Mouse (Mus musculus): ENCODE data around the gene Gm45713. TPM values are rescaled to one million over a fixed set of nuclear protein-coding genes. Genes with fewer than 3 reads are reported as not detected.
"Not testable (repeated sequence)": the region's sequence is repeated elsewhere in the genome, so short reads cannot be mapped to it uniquely, and the experiment has no call there.

The Gm45713 gene
- polyA plus RNA-seq, 1 experiment, result 0.44 TPM

DNA sequence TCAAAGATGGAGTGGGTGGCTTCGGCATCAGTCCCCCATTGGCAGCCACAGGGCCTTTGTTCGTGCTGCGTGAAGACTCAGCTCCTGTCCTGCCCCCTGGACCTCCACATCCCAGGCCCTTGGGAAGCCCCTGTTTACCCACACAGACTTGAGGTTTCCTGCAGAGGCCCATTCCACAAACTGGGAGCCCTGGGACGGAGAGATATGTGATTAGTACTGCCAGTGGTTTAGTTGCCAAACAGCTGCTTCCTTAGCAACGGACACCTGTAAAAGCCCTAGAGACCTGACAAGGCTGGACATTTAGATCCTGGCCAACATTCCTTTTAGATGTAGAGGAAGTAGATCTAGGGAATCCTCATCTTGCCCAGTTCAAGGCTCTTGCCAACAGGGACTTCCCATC, 5.9 kb upstream of the Gm45713 start:
- no peak for DNase-seq (ENCODE audit: low spot score)

DNA sequence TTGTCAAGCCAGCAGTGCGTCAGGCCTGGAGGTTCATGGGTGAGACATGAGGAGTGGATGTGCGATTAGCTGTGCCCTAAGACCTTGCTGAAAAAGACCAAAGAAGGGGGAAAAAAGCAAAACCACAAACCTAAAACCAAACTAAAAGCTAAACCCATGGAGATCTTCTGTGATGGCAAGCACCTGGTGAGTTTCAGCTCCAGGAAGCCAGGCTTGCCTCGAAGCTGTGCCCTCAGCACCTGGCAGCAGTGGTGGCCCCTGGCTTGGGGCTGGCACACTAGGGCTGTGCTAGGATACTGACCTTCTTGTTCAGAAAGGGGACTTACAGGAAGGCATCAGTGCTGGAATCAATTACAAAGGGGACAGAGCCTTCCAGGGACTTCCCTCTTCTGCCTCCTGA, 5.3 kb upstream of the Gm45713 start:
- DNase-seq (ENCODE audit: low spot score), result no peak

DNA sequence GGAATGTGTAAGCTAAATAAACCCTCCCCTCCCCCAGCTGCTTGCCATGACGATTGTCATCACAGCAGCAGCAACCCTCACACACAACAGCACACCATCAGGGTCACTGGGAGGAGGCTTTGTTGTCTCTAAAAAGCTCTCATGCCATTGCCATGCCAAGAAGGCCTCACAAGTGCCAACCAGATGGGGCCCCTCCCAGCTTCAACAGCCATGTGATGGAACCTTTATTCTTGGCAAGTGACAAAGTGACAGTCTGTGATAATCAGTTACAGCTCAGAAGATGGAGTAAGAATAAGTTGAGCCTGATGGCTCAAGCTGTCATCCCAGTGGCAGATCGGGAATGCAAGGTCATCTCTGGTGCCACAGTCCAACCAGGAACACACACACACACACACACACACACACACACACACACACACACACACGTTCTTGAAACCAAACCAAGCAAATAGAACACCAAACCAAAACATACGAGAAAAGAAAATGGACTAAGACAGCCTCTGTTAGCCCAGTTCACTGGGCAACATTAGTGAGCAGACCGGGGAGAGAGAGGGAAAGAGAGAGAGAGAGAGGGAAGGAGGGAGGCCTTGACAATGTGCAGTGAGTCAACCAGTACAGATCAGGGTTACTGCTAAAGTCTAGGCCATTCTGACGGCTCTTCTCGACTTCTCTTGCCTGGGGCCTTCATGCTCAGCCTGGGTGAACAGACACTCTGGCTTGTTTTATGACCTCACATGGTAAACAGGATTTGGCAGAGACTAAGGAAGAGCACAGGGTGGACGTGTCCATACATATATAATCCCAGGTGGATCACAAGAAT, 4.1 kb upstream of the Gm45713 start:
- no peak for DNase-seq (ENCODE audit: low spot score)

DNA sequence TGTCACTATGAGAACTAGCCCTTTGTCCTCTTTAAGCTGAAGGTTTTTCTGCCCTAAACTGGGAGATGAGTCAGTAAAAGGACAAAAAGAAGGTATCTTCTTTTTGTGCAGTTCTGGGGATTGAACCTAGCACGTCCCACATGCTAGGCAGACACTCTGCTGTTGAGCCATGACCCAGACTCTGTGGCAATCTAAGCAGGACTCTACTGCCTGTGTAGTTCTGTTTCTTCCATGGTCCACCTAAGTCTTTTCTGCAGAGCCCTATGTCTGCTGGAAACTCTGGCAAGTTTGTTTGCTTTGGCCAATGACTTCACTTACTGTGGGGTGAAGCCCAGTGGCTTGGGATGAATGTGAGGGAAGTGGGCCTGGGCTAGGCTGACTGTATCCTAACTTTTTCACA, 2.4 kb upstream of the Gm45713 start:
- DNase-seq (ENCODE audit: low spot score), result no peak

DNA sequence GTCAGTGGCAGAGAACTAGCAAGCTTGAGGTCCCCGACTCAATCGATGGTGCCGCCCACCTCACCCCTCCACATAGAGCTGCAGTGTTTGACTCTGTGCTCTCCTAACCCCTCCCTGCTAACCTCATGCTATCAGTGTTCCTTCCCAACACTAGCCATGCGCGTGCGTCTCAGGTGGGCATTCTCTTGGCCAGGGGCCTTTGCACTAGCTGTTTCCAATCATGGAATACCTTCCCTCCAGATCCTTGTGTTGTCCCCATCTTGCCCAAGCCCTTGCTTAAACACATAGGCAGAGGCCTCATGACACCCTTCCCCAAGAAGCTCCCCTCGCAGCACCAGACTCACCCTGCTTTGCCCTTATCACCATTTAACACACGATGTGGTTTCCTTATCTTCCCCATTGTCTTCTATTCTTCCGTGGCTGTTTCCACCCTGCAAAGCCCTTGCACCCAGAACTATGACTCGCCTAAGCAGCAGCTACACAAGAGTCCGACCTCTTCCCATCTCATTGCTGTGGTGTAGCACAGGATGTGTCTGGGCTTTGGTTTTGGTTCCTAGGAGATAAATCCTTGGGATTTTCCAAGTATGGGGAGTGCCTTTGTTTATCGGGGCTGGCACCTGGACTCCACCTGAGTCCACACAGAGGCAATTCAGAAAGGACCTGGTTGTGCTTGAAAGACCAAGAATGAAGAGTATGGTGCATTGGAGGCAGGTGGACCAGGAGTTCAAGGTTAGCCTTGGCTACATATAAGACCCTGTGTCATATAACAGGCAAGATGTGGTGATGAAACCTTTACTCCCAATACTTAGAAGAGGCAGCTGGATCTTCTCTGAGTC, 1.4 kb upstream of the Gm45713 start:
- no peak for DNase-seq (ENCODE audit: low spot score)

DNA sequence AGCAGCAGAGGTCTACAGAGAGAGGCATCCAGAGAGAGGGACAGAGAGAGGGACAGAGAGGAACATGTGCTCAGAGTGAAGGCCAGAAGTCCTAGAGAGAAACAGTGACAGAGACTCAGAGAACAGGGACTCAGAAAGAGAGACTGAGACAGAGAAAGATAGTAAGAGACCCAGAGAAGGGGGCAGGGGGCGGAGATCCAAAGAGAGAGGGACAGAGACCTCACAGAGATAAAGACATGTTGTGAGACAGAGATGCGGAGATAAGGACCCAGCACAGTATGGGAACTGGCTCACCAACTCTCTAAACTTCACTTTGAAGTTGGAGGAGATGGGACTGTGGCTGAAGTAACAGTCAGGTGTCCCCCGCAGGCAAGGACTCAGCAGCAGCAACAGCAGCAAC, 661 bp downstream of the Gm45713 start:
- no peak for DNase-seq (ENCODE audit: low spot score)

DNA sequence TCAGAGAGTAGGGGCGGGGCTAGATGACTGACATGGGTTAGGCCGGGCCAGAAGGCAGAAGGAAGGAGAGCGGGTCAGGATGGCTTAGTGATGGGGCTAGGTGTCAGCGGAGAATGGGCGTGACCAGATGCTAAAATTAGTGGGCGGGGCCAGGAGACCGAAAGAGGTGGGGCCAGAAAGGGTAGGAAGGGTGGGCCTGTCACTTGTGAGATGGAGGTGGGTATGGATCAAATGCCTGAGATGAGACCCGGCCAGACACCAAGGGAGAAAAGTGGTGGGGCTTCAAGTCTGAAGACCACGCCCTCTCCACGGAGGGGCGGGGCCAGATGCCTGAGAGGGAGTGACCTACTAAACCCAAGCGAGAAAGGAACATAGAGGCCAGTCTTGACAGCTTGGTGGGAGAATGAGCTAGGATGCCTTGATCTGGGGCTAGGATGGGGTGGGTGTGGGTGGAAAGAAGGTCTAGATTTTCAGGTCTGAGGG, 1.4 kb downstream of the Gm45713 start:
- no peak for DNase-seq (ENCODE audit: low spot score)

DNA sequence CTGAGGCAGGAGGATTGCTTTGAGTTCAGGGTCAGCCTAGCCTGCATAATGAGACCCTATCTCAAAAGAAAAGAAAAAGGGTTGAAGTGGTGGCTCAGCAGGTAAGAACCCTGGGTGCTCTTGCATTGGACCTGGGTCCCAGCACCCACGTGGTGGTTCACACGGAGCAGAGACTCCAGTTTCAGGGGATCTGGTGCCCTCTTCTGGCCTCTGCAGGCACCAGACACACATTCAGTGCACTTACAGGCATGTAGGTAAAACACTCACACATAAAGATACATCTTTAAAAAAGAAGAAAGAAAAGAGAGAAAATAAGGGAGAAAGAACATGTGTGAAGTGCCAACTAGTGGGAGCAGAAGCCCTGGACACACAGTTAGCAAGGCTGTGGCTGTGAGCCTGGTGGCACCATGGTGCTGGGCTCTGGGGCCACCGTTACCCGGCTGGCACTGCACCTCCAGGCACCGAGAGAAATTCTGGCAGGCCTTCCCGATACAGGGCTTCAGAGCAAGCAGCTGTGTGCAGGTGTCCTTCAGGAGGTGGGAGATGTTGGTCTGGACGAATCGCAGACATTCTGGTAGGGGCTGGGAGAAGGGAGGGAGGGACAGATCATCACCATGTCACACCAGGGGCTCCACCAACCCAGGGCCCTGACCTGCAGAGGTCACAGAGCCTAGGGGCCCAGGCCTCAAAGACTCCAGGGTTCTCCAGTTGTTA, 2.4 kb downstream of the Gm45713 start:
- no peak for DNase-seq (ENCODE audit: low spot score)

DNA sequence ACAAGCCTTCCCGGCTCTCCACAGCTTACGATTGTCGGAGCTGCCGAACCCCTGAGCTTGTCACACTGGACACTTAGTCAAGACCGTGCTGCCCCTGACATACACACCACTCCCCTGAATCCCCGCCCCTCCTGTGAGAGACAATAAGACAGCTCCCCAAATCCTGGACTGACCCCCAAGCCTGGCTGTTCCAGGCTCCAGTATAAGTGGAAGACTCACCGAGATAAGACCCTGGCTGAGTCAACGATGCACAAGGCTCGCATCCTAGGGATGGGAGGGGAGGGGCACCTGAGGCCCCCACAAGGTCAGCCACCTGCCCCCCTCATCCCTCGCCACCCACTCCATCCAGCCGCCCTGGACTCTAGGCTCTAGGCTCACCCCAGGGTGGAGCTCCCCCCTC, 4.2 kb downstream of the Gm45713 start:
- no peak for DNase-seq (ENCODE audit: low spot score)

DNA sequence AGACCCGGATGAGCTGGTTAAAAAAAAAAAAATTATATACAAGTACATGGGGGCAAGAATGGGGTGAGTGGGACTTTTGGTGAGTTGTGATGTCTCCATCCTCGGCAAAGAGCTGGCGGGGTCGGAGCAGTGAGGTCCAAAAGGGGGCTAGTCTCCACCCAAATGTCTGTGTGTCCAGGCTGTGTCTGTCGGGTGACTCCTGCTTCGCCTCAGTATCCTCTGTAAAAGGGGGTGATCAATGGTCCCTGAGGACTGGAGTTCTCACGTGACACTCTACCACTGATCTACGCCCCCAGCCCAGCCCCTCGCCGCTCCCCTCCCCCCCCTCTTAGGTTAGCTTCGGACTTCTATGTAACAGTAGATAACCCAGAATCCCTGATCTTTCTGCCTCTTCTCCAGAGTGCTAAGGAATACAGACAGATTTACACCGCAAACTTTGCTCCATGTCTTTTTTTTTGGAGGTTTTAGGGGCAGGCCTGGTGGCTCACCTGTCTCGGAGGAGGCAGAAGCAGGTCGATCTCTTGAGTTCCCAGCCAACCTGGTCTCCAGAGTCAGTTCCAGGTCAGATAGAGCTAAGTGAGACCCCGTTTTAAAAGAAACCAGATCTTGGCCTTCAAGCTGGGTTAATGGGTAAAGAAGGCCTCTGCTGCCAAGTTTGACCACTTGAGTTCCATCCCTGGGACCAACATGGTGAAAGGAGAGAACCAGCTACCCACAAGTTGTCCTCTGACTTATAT, 6.1 kb downstream of the Gm45713 start:
- no peak for DNase-seq (ENCODE audit: low spot score)

DNA sequence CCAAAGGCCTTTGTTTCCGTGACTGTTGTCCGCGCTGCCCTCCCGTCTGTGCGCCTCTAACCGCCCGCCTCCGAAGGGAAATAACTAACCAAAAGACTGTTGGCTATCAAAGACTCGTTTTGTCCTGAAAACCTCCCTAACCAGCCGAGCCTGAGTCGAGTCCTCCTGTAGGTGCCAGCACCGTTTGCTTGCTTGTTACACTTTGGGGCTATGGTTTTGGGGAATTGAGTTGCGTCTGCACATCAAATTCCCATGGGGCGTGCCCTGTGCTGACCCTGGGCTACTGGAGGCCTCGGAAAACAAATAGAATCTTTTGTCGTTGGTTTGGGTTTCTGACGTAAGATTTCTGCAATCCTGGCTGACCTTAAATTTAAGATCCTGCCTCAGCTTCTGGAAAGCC, 6.7 kb downstream of the Gm45713 start:
- DNase-seq (ENCODE audit: low spot score), result no peak

DNA sequence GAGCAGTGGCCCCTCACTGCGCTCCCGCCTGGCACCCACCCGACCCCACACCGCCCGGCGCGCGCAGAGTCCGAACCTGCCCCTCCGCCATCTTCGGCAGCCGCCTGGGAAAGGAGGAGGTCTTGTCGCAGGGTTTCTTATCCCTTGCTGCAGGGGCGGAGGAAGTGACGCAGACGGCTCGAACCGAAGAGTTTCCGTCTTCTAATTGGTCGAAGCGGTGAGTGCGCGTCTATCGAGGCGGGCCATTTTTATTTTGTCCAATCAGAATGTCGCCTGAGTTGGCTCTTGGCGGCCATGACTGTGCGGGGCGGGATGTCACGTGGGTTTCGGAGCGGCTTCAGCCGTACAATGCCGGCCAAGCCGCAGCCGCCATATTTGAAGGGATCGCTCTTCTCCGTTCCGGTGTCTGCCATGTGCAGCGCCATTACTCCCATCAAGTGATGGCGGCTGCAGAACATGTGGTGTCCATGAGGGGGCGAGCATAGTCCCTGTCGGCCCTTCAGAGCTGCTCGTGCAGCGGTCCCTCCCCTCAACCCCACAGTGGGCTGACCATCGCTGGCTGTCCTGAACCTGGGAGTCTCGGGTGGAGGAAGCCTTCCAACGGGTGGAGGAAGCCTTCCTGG, 7.3 kb downstream of the Gm45713 start, which contains the start of gene Rpl13a:
Rpl13a (minus strand) TSS at position 138 of the 623 bp plus-strand sequence.
- DNase-seq (ENCODE audit: low spot score), result peak; percentile 94

DNA sequence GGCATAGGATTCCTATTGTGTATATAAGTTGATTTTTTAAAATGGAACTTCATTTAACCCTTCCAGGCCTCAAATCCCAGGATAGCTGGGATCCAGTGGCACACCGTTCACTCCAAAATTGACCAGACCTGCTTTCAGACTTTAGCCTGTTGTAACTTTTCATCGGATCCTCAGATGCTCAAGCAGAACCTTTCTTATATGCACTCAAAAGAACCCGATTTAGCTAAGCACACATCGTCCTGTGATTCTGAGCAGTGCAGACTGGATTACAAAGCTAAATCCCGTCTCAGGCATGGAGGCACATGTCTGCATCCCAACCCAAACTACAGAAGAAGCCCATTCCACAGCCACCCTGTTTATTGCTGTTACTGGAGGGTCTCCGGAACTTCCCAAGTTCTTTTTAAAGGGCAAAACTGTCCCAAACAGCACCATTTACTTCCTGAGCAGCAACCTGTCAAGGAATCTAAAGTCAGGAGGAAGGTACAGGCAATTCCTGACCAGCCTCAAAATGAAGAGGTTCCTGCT, 8.3 kb downstream of the Gm45713 start:
- no peak for DNase-seq (ENCODE audit: low spot score)

DNA sequence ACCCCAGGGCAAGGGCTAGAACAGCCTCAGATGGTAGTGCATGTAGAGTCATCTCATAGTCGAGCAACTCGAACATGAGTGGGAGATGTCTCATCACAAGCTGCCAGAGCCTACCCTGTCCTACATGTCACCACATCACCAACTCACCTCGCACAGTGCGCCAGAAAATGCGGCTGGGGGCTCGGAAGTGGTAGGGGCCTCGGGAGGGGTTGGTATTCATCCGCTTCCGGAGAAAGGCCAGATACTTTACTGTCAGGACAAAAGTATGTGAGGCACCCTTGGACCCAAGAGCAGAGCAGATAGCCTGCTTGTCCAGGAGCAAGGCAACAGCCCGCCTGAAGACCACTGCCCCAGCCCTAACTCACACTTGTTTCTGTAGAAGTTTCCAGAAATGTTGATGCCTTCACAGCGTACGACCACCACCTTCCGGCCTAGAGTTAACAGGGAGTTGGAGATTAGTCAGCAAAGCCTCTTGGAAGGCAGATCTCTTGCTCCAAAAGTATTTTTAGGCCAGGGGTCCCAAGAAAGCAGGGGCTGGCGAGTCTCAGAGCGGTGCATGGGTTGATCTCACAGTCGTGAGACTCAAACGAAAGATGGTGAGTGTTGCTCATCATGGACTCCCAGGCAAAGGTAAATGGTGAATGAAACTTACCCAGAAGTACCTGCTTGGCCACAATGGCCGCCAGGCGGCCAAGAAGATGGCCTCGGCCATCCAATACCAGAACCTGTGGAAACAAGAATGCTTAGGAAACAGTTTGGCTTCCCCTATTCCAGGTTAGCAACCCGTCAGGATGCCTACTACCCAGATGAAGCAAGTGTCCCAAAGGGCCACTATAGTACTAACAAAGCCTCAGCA, 9.0 kb downstream of the Gm45713 start:
- DNase-seq (ENCODE audit: low spot score), result no peak

DNA sequence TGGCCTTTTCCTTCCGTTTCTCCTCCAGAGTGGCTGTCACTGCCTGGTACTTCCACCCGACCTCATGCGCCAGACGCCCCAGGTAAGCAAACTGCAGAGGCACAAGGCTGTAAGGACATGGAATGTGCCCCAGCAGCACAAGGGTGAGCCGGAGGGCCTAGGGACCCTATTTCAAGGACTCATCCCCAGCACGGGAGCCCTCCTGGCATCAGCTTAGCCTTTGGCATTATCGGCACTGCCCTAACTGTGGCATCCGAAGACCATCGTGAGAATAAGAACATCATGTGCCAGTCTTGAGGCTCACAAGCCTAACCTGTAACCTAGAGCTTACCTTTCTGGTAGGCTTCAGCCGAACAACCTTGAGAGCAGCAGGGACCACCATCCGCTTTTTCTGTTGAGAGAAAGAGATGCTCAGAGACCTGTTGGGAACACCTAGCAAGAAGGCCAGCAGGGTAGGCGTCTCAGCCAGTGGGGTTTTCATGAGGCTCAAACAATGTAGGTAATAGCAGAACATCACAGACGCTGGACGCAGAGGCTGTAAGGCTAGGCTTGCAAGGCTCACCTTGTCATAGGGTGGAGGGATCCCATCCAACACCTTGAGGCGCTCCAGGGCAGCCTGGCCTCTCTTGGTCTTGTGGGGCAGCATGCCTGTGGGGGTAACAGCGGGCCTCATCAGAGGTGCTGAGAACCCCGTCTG, 9.7 kb downstream of the Gm45713 start:
- DNase-seq (ENCODE audit: low spot score), result no peak

DNA sequence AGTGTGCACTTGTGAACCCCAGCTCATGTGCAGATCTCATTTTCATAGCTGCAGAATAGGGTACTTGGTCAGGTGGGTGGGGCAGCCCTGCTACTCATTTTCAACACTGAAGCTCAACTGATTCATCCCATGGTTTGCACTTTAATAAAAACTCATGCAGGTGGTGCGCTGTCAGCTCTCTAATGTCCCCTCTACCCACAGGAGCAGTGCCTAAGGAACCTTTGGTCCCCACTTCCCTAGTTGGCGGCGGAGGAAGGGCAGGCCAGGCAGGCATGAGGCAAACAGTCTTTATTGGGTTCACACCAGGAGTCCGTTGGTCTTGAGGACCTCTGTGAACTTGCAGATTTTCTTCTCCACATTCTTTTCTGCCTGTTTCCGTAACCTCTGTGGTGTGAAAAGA, 10.4 kb downstream of the Gm45713 start:
- not testable (repeated sequence) for DNase-seq (ENCODE audit: low spot score)

DNA sequence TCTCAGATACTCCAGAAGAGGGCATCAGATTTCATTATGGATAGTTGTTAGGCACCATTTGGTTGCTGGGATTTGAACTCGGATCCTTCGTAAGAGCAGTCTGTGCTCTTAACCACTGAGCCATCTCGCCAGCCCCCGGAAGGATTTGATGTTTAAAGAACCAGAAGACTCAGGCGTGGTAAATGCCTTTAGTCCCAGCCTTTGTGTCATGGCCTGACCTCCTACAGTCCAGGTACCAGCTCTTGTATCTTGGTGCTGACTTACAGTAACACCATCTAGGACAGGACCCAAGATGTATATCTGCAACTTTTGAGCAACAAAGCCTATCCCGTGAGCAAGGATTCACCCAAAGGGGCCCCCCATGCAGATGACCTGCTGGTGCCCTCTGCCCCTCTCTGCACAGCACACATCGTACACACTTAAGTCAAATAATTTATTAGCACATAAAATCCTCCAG, 10.9 kb downstream of the Gm45713 start:
- DNase-seq (ENCODE audit: low spot score), result no peak

DNA sequence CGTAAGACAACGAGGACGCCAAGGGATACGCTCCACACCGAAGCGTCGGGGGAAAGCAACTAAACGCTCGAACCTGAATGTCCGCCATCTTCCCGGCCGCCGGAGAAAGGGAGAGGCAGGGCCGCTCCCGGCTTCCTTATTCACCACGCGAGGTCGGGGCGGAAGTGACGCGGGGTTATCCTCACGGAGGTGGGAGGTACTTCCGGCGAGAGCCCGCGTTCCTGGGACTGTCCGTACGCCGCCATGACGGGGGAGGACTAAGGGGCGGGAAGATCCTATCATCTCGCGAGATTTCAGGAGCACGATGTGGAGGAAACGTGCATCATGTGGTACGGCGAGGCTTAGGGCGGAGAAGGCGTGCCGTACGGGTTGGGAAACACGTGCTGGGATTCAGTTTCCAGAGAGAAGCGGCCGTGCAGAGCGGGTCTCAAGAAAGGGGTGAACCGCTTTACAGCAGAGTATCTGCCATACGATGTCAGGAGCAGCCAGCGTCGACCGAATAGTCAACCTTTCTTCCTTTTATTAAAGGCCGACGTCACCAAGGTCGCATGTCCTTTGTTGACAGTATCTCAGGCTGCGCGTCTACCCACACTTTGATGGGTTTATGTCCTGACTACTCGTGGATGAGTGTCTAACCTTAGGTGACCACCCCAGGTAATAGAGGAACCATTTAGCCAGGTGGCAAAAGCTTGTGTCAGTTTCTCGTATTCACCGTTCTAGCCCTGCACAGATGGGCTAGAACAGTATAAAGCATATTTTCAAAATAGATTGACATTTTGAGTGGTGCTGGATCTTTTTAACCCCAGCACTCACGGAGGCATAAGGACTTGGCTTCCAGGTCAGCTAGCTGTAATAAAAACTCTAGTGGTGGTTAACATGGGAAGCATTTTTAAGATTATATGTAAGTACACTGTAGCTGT, 11.5 kb downstream of the Gm45713 start, which contains the start of gene Rps11:
Rps11 (minus strand) TSS at position 216 of the 920 bp plus-strand sequence.
- peak; percentile 92 for DNase-seq (ENCODE audit: low spot score)
